Mouse (Mus musculus) cortical plate, adult 2 months (tissue): ENCODE data around the gene Gng12.

ENCODE experiments used
- CTCF ChIP-seq: fragments of 200-500 bp; IDR thresholded peaks from 2 replicates; pipeline ENCODE4 v1.5.1; 2011; ENCODE audit warnings: mild to moderate bottlenecking, control low read depth, low read length; ENCODE audit not compliant: insufficient read depth; ENCODE audit errors: extremely low read depth
- POLR2A ChIP-seq: fragments of 200-500 bp; IDR thresholded peaks from 2 replicates; pipeline ENCODE4 v1.6.1; 2011; ENCODE audit warnings: mild to moderate bottlenecking, low read length, control low read depth; ENCODE audit not compliant: insufficient read depth; ENCODE audit errors: extremely low read depth

GRCm38 (mm10) chr6:67033604-67034003, 137.4 kb downstream of the Gng12 start:
- TF ChIP-seq POLR2A (no peak), CTCF (no peak)
